Mouse (Mus musculus) neural tube, embryonic 10.5 days (tissue): ENCODE data around the gene Klf9.
"Not testable (repeated sequence)": the region's sequence is repeated elsewhere in the genome, so short reads cannot be mapped to it uniquely, and the experiment has no call there.

Experiments used
- DNase-seq: peaks from one replicate; pipeline ENCODE4 v3.0.0-alpha.2; 2017; ENCODE audit warnings: low spot score; ENCODE audit errors: extremely low spot score

Klf9 gene

DNA sequence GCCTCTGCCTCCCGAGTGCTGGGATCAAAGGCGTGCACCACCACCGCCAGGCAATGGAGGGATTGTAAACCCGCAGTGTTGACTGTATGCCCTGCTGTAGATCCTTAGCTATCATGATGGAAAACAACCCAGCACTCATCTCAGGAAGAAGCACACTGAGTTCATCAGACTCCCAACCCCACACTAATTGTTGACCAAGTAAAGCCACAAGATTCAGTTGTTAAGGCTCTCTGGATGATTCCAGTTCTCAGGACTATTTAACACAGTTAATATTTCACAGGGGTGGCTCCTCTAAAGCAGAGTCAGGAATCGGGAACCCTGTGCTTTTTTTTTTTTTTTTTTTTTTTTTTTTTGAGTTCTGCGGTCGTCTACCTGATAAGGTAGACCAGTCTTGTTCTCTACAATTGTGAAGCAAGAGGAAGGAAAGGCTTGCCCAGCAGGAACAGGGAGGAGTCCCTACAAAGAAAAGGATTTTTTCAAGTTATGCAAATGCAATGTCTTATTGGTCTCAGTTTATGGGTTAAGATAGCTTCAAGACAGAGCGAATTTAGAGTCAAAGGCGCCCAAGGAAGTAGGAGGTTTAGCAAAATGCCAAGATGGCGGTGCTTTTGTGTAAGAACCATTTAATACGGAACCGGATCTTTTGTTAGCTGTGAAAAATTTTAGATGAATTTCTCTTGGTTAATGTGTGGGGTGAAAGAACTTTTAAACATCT is 1.1 kb upstream of the Klf9 start:
- no peak for DNase-seq

- peak; percentile 57 for DNase-seq
Observed at GRCm38 (mm10) chr19:23141391-23142281, 610 bp downstream of the Klf9 start.

DNA sequence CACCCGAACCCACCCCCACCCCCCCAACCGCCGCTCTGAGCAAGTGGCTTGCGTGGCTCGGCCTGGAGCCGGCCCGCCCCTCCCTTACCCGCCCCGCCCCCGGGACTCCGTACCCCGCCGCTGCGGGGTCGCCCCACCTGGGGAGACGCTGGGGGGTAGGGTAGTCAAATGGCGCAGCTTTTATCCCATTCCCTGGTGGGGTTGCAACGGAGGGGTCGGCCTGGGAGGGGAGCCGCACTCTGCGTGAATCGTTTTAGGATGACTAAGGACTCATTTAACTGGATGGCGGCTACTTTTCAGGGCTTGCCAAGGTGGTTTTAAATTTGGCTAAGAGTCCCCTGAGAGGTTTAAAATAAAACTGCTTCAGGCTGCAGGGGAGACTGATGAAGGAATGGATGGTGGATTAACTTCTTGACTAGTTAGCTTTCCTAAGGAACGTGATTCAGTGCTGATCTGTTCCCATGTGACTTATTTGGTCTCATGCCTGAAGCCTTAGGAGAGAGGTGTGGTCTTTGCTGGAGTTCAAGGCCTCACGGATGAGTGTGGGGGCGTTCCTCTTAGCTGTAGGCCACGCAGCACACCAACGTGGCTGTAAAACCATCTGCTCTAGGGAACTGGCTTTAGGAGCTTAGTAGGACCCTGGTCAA is 1.5 kb downstream of the Klf9 start:
- DNase-seq, result peak; percentile 19

- no peak for DNase-seq
Observed at GRCm38 (mm10) chr19:23143074-23143445, 2.0 kb downstream of the Klf9 start.

DNA sequence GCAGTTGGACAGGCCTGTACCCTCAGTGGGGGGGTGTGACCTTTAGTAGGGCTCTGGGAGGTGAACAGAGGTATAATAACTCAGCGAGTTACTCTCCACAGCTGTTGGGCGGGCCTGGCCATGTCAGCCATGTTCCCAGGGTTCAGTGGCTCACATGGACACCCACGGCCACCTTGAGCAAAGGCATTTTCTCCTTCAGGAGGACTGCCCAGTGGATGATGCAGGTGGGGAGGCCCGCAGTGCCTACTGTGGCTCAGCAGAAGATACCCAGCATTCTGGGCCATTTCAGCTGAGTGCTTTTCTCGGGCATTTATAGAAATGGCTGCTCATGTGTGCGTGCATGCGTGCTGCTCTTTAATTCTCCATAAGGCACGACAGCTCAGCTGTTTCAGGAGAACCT is 2.5 kb downstream of the Klf9 start:
- no peak for DNase-seq

DNA sequence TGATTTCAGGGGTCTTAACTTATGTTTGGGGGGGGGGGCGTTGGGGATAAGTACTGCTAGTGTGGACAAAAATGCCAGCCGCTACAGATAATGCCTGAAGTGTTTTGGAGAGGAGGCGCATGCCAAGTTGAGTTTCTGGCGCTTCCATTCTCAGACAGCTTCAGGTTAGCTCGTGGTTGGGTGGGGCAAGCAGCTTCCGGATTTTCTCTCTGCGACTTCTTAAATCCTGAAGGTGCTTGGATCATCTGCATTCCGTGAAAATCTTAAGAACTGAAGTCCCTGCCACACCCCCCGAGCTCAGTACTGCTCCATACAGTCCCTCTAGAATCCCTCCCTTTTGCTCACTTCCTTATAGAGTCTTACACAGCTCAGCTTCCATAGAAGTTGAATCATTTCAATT is 3.0 kb downstream of the Klf9 start:
- no peak for DNase-seq

- no peak for DNase-seq
Observed at GRCm38 (mm10) chr19:23145146-23145545, 4.1 kb downstream of the Klf9 start.

DNA sequence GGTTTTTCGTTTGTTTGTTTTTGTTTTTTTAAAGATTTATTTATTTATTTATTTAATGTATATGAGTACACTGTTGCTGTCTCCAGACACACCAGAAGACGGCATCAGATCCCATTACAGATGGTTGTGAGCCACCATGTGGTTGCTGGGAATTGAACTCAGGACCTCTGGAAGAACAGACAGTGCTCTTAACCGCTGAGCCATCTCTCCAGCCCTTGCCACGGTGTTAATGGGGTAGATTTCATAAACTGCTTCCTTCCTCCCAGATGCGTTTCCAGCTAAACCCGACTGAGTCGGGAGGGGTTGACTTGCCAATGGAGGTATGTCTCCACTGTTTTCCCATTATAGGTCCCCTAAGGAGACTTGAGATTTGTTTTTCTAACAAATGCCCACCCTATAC is 4.5 kb downstream of the Klf9 start:
- not testable (repeated sequence) for DNase-seq

- no peak for DNase-seq
Observed at GRCm38 (mm10) chr19:23146409-23146861, 5.4 kb downstream of the Klf9 start.

- no peak for DNase-seq
Observed at GRCm38 (mm10) chr19:23147026-23147966, 6.3 kb downstream of the Klf9 start.

DNA sequence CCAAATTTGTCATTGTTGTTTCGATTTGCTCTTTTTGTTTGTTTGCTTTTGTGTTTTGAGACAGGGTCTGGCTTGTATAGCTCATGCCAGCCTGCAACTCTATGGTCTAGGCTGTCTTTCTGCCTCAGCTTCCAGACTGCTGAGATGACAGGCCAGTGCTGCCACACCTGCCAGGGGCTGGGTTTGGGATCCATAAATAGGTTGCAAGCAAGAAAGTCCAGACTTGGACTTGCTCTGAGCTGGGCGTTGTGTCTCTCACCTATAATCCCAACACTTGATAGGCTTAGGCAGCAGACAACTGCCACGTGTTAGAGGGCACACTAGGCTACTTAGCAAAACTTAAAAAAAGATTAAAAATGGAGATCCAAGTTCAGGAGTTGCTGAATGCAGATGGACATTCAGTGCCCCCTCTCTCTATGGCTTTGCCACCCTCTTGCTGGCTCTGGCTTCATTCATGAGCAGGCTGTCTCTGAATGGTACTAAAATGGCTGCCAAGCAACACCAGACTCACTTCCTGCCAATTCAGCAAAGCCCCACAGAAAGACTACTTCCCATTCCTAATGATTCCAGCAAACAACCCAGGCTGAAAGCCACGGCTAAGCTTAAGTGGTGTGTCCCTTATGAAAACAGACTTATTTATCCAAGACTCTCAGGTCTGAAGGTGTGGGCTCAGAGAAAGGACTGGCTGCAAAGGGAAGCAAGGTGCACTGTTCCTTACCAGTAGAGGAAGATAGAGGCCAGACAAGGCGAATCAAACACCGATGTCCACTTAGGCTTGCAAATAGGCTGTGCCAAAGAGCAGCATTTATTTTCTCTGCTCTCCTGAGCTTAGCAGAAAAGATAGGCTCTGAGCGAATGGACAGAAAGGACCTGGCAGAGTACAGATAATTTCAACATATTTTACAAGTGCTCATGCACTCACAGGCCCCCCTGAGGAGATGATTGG is 8.7 kb downstream of the Klf9 start:
- no peak for DNase-seq

DNA sequence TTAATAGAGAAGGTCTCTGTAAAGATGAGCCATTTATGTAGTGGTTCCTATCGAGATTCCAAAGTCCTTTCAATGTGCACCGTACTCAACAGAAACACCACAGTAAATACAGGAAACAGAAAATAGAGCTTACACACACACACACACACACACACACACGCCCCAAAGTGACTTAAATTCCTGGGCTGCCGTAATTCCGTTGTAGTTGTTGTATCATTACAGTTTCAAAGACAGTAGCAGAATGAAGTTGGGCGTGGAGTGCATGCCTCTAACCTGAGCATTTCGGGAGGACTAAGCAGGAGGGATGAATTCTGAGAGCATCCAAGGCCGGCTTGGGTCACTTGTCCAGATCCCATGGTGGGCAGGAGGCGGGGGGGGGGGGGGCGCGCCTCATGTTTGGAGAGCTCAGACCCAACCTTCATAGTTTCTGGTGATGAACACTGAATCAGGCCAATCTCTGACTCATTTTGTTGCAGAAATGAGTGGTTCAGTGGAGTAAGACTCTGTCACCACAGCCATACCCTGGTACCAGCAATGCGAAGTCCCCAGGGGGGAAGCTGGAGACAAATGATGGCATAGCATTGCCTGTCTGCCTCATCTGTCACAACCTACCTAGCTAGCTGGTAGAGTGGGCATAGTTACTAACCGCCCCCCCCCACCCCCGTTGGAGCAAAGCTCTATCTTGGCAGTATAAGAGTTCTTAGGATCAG is 9.7 kb downstream of the Klf9 start:
- no peak for DNase-seq

DNA sequence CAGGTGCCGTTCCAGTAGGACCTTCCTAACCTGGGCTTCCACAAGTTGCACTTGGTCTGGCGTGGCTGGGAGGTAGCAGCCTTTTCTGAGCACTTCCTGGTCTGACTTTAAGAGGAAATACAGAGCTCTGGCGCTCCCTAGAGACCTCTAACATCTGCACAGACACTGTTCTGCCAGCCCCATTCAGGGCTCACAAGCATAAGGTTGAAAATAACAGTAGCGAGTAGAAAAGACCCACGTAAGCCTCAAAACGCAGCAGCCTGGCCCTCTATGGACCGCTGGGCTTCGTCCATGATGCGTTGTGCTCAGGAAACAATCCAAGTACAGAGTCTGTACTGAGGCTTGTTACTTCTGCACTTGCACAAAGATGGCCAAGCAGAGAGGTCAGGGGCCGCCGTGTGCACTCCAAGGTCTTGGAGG is 10.6 kb downstream of the Klf9 start:
- DNase-seq, result no peak

DNA sequence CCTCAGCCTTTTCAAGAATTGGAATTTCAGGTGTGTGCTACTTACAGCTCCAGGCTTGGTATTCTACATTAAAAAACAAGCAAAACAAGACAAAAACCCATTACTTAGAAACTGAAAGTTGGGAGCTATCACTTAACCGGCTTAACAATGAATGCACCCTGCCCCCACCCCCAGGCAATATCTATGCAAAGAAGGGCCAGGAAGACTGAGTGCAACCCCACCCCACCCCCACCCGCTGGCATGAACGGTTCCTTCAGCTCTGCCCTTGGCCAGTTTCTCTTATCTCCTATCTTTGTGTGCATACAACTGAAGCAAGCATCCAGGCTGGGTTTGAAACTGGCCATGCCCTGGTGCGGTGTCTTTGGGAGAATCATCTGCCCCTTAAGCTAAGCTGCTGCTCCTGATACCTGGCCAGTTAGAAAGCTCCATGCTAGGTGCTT is 11.2 kb downstream of the Klf9 start:
- DNase-seq, result no peak

DNA sequence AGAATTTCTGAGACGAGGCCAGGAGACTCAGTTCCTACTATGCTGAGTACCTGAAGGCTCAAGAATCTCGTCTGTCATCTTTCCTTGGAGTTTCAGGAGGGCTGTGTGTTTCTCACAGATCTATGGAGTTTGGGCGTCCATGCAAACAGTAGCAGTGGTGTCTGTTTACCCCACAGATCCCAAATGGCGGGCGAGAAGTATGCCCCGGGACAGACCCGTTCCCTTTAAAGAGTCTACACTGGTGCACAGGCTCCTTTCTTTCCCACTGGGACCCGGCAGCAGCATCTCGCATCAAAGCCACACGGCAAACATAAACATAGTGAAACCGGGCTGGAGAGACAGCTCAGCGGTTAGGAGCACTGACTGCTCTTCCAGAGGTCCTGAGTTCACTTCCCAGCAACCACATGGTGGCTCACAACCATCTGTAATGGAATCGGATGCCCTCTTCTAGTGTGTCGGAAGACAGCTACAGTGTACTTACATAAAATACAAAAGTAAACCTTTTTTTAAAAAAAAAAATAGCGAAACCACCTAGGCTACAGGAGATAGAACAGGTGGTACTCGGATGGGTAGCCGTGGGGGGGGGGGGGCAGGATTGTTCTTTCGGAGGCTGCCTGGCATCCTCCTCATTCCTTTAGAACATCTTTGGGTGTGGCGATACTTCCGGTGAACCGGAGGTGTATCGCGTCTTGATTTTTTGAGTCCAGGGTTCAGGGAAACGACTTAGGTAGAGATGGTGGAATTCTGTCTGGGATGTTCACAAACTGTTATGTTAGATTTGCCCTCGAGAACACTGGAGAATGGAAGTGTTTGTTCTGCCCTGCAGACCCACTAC is 12.0 kb downstream of the Klf9 start:
- no peak for DNase-seq

DNA sequence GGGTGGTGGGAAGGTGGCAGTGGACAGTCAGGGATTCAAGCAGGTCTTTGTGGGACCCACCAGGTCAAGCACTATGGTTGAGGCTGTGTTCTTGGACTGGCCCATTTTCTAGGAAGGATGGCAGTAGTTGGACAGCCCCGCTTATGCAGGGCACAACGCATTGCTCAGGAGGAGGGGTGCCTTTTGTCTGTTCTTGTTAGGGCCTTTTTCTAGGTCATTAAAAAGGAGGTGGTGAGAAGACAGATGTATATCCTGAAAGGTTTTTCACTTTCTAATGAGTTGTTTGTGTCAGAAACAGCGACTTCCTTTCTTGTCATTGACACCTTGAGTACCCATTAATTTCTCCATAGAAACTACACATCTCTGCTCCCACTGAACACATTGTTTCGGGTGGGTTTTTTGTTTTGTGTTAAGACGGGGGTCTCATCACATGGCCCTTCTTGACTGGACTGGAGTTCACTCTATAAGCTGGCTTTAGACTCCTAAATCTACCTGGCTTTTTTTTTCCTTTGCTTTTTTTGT is 12.6 kb downstream of the Klf9 start:
- no peak for DNase-seq

GRCm38 (mm10) chr19:23159780-23160395 is 18.9 kb downstream of the Klf9 start:
- no peak for DNase-seq

DNA sequence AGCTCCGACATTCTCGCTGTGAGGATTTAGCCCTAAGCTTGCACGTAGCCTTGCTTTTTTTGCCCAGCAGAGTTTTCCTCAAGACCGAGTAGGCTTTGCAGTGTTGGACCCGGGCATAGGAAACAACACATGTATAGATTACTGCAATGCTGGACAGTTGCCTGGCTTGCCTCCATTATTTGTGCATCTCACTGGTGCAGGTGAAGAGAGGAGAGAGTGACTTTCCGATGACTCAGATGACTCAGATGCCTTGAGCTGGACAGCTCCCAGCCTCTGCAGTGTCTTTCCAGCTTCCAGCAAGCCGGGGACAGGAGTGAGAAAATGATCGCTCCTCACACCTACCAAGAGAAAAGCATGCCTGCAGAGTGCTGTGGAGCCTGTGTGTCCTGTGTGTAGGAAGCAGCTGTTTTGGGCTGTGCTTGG is 21.4 kb downstream of the Klf9 start:
- no peak for DNase-seq
